9 mouse cellular contexts compared by ENCODE assay signal in the genomic region with DNA sequence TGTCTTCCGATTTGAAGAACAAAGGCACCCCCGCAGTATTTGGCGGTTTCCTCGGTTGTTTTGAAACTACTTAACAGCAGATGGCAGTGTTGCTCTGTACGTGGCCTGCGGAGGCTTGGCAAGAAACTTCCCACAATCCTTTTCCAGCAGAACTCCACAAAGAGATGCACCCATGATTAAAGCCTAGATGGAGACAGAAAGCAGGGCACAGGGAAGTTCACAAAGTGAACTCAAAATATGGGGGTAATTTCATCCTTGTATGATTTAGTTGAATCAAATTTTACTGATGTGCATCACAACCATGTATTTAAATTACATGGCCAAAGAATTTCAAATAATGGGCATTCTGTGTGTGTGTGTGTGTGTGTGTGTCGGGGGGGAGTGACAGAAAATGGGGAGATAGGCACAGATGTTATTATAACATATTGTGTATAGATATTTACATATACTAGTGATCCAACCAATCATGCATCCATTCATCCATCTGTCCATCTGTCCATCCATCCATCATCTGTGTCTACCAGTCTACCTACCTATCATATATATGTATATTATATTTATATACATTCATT.
DNase-seq lines count a peak whose midpoint lies in the region; ATAC-seq lines count a peak whose summit lies in the region.
"Had no signal": no experiment of that assay in that cellular context is flagged by ENCODE, and none has a peak within 500 bp of the region (broad histone marks: within the 10 kb centered on the region; RNA-seq: fewer than 3 reads in every experiment).

No protein-coding gene starts in this region.

- 22% methylated on average over 7 of the region's 7 CpGs for WGBS in forebrain, embryonic 10.5 days
- WGBS in liver, embryonic 16.5 days (ENCODE audit: insufficient replicate concordance) = 12% methylated on average over 7 of the region's 7 CpGs
- WGBS in neural tube, embryonic 14.5 days = 14% methylated on average over 7 of the region's 7 CpGs

- peak overlapping the region; percentile 77 for H3K4me2 ChIP-seq in liver, embryonic 16.5 days (ENCODE audit: low read depth, low read length)
- peak overlapping the region; percentile 88 for H3K4me2 ChIP-seq in neural tube, embryonic 14.5 days (ENCODE audit: low read depth, low read length)

- peaks cover 5% of the 10 kb centered on the region; the same call in 1 of the 2 replicates for H3K4me1 ChIP-seq in forebrain, embryonic 10.5 days
- H3K4me1 ChIP-seq in liver, embryonic 16.5 days (ENCODE audit: control insufficient read depth, low read depth, low read length) = no peaks in the 10 kb centered on the region
- 0 out of 2 replicates have a peak, but pooled peaks cover 3% of the 10 kb centered on the region for H3K4me1 ChIP-seq in neural tube, embryonic 14.5 days (ENCODE audit: control insufficient read depth, insufficient read depth, low read length)

- peak overlapping the region; percentile 51 for H3K4me3 ChIP-seq in forebrain, embryonic 10.5 days
- peak overlapping the region; percentile 45 for H3K4me3 ChIP-seq in liver, embryonic 16.5 days (ENCODE audit: low read depth, low read length)
- H3K4me3 ChIP-seq in neural tube, embryonic 14.5 days (ENCODE audit: low read depth, low read length) = peak overlapping the region; percentile 39

- H3K27ac ChIP-seq in forebrain, embryonic 10.5 days = peak overlapping the region; percentile 84
- no peak overlapping the region for H3K27ac ChIP-seq in liver, embryonic 16.5 days (ENCODE audit: low read length)
- no peak overlapping the region for H3K27ac ChIP-seq in neural tube, embryonic 14.5 days (ENCODE audit: low read depth, low read length)
- H3K27ac ChIP-seq: macrophage had no signal

- H3K27me3 ChIP-seq in forebrain, embryonic 10.5 days (ENCODE audit: poor library complexity, severe bottlenecking) = peaks cover 14% of the 10 kb centered on the region
- H3K27me3 ChIP-seq in liver, embryonic 16.5 days (ENCODE audit: control insufficient read depth, insufficient read depth, low read depth, low read length) = no peaks in the 10 kb centered on the region
- H3K27me3 ChIP-seq in neural tube, embryonic 14.5 days (ENCODE audit: control insufficient read depth, insufficient read depth, low read length) = no peaks in the 10 kb centered on the region

- peak; percentile 71 for DNase-seq in ES-CJ7 (ENCODE audit: low read depth, low spot score)
- peak; percentile 73 for DNase-seq in brain, embryonic 18.5 days (ENCODE audit: low read depth, low spot score)
- DNase-seq in forebrain, embryonic 10.5 days (ENCODE audit: extremely low spot score, low spot score) = peak; percentile 62
- peak; percentile 63 to 74 for DNase-seq in heart, postnatal 10 days
- peak; percentile 70 for DNase-seq in layer of hippocampus, adult 11-12 months (ENCODE audit: low spot score)

- no peak for ATAC-seq in liver, embryonic 16.5 days (ENCODE audit: low read depth)
- ATAC-seq in neural tube, embryonic 14.5 days (ENCODE audit: low read depth) = peak; percentile 76
- ATAC-seq in erythroblast, adult 5-6 weeks (replicated peaks; ENCODE audit: low FRiP score, poor library complexity, severe bottlenecking) = no peak

- intact Hi-C loops in heart, postnatal 10 days (cut with DNase I) = loop anchor here (5.0 kb wide), 1 partner anchor 302 kb away; no protein-coding TSS in a partner anchor

- H3K36me3 ChIP-seq in forebrain, embryonic 10.5 days (replicated peaks) = no peaks in the 10 kb centered on the region
- H3K36me3 ChIP-seq in liver, embryonic 16.5 days (ENCODE audit: control insufficient read depth, insufficient read depth) = no peaks in the 10 kb centered on the region
- H3K36me3 ChIP-seq in neural tube, embryonic 14.5 days (ENCODE audit: control insufficient read depth, insufficient read depth, low read length) = no peaks in the 10 kb centered on the region

- no peaks in the 10 kb centered on the region for H3K9me3 ChIP-seq in forebrain, embryonic 10.5 days
- no peaks in the 10 kb centered on the region for H3K9me3 ChIP-seq in liver, embryonic 16.5 days (replicated peaks; ENCODE audit: control insufficient read depth, low read length)
- no peaks in the 10 kb centered on the region for H3K9me3 ChIP-seq in neural tube, embryonic 14.5 days (ENCODE audit: control insufficient read depth, low read length)

- no peak overlapping the region for H3K9ac ChIP-seq in liver, embryonic 16.5 days (ENCODE audit: low read depth, low read length)
- peak overlapping the region; percentile 58; the same call in 1 of the 2 replicates for H3K9ac ChIP-seq in neural tube, embryonic 14.5 days (replicated peaks; ENCODE audit: low read depth, low read length)
